Comparison of ENCODE assay signal across 7 mouse cellular contexts in genomic region chr1:118772261-118772660, GRCm38 (mm10).
DNase-seq lines count a peak whose midpoint lies in the region; ATAC-seq and TF ChIP-seq lines count a peak whose summit lies in the region.

No protein-coding gene starts in this region.

- no peak overlapping the region for H3K4me2 ChIP-seq in CH12.LX (ENCODE audit: insufficient read depth, low read depth, poor library complexity, severe bottlenecking)

- peaks cover 30% of the 10 kb centered on the region for H3K27me3 ChIP-seq in CH12.LX (replicated peaks)
- H3K27me3 ChIP-seq in Patski: no peaks in the 10 kb centered on the region

- TF ChIP-seq CTCF in CH12.LX (conservative IDR thresholded peaks at IDR 0.05 in 1 of 2, IDR thresholded peaks at IDR 0.05 in 1 of 2; ENCODE audit: low read depth in 2 of 2, low read length in 2 of 2) (peak; percentile 43 to 74), Patski (IDR thresholded peaks at IDR 0.05) (peak; percentile 87)

- POLR2A ChIA-PET in Patski (lab: Charles Lee): interaction anchor here (1.1 kb wide), 1 partner anchor 312 kb away, joined by 3 read pairs; no protein-coding TSS in a partner anchor

- no peak overlapping the region for H3K9ac ChIP-seq in CH12.LX (ENCODE audit: insufficient read depth, low read depth)

- in situ Hi-C loops in CH12.LX (cut with MboI; ENCODE audit: low pct_ligation_motif_present, low pct_unique_long_range_greater_than_20kb, low sequenced_read_pairs): loop anchor here (25.0 kb wide), 1 partner anchor 435 kb away; no protein-coding TSS in a partner anchor
- in situ Hi-C loops in Patski (cut with MboI; ENCODE audit: low pct_unique_long_range_greater_than_20kb): loop anchor here (10.0 kb wide), 1 partner anchor 693 kb away; no protein-coding TSS in a partner anchor

- no peaks in the 10 kb centered on the region for H3K36me3 ChIP-seq in CH12.LX (replicated peaks in 1 of 2; ENCODE audit: control insufficient read depth in 1 of 2, insufficient read depth in 1 of 2, low read length in 1 of 2)

- peaks cover 0 to 6% of the 10 kb centered on the region in 2 experiments; a peak in 1 of 4 replicates for H3K4me1 ChIP-seq in CH12.LX (ENCODE audit: control insufficient read depth in 1 of 2, insufficient read depth in 2 of 2)

- TF ChIP-seq RAD21 in CH12.LX (IDR thresholded peaks at IDR 0.05; ENCODE audit: low read depth, low read length): peak; percentile 59

- no peak for TF ChIP-seq POLR2A in CH12.LX (IDR thresholded peaks at IDR 0.05; ENCODE audit: low read depth, low read length)

- no peak overlapping the region for H3K27ac ChIP-seq in CH12.LX (ENCODE audit: insufficient read depth, low read depth)

- DNase-seq in CH12.LX (ENCODE audit: extremely low read depth) (peak; percentile 64), Patski (ENCODE audit: low read depth, low spot score) (no peak)
- DNase-seq in cerebellum, postnatal 14 days: peak; percentile 80 to 86
- DNase-seq in kidney, postnatal 36 days: peak; percentile 69 to 89
- DNase-seq in lung, postnatal 25 days (ENCODE audit: low spot score): peak; percentile 47
- DNase-seq in spleen, postnatal 36 days (ENCODE audit: low spot score in 2 of 2): peak; percentile 5 to 6

- peak; percentile 81 for ATAC-seq in Patski
- peak; percentile 87 for ATAC-seq in granulocyte monocyte progenitor cell, adult 5-6 weeks (replicated peaks; ENCODE audit: poor library complexity, severe bottlenecking)

- TF ChIP-seq EP300 in CH12.LX (IDR thresholded peaks at IDR 0.05; ENCODE audit: low read length): no peak

- no peaks in the 10 kb centered on the region for H3K9me3 ChIP-seq in CH12.LX (replicated peaks; ENCODE audit: low read length)

- dilution Hi-C loops in CH12.LX (cut with MboI; ENCODE audit: extremely low pct_ligation_motif_present, extremely low pct_unique_long_range_greater_than_20kb, low sequenced_read_pairs): no loop called here

- H3K79me2 ChIP-seq in CH12.LX (replicated peaks; ENCODE audit: control insufficient read depth, extremely low read depth, insufficient read depth, poor library complexity, severe bottlenecking): no peaks in the 10 kb centered on the region

- CTCF ChIA-PET in Patski (lab: Charles Lee): interaction anchor here (0.7 to 7.8 kb wide), 7 partner anchors 9 to 312 kb away, joined by 3 to 99 read pairs (median 4); no protein-coding TSS in a partner anchor

- H3K4me3 ChIP-seq in CH12.LX (replicated peaks in 1 of 3; ENCODE audit: low read depth in 2 of 3, low read length in 2 of 3, poor library complexity in 1 of 3): no peak overlapping the region

TF ChIP-seq in CH12.LX, 34 proteins besides CTCF, POLR2A, EP300 and RAD21:
- peak; percentile 41 for TF ChIP-seq SMC3 (IDR thresholded peaks at IDR 0.05; ENCODE audit: low read depth, low read length)
- no peak for TF ChIP-seq TCF12 (IDR thresholded peaks at IDR 0.05; ENCODE audit: low read depth, low read length)
- TF ChIP-seq GABPA (IDR thresholded peaks at IDR 0.05; ENCODE audit: insufficient replicate concordance, low read depth, low read length): no peak
- TF ChIP-seq ZMIZ1 (IDR thresholded peaks at IDR 0.05; ENCODE audit: low read depth, low read length): no peak
- TF ChIP-seq KAT2A (IDR thresholded peaks at IDR 0.05; ENCODE audit: insufficient replicate concordance, low read length): no peak
- no peak for TF ChIP-seq MAFK (IDR thresholded peaks at IDR 0.05; ENCODE audit: insufficient replicate concordance, low read length)
